Mouse (Mus musculus) neural tube, embryonic 13.5 days (tissue): ENCODE results near the gene Aff4. TPM values are rescaled to one million over a fixed set of nuclear protein-coding genes. Genes with fewer than 3 reads are reported as not detected.
"Not testable (repeated sequence)": the region's sequence is repeated elsewhere in the genome, so short reads cannot be mapped to it uniquely, and the experiment has no call there.

Source experiments
- ATAC-seq: fragments of 200-750 bp; cut with Nextera tagmentation; 2 replicates; pipeline ENCODE4 v1.8.0; 2017; ENCODE audit warnings: low read depth, mild to moderate bottlenecking, moderate TSS enrichment, moderate library complexity
- H3K27ac ChIP-seq: fragments of 300-500 bp; sonication (generic); replicated peaks from 2 replicates; pipeline ENCODE4 v1.5.1; 2015; ENCODE audit warnings: moderate library complexity, mild to moderate bottlenecking, inconsistent platforms
- H3K27me3 ChIP-seq: fragments of 300-500 bp; sonication (generic); 2 replicates; pipeline ENCODE4 v1.6.1; 2015; ENCODE audit warnings: mild to moderate bottlenecking, inconsistent platforms
- H3K36me3 ChIP-seq: fragments of 300-500 bp; sonication (generic); 2 replicates; pipeline ENCODE4 v1.6.1; 2015; ENCODE audit warnings: mild to moderate bottlenecking, inconsistent platforms
- H3K4me1 ChIP-seq: fragments of 300-500 bp; sonication (generic); replicated peaks from 2 replicates; pipeline ENCODE4 v1.6.1; 2015; ENCODE audit warnings: inconsistent platforms
- H3K4me2 ChIP-seq: fragments of 300-500 bp; sonication (generic); 2 replicates; pipeline ENCODE4 v1.6.1; 2015; ENCODE audit warnings: inconsistent platforms, mild to moderate bottlenecking, moderate library complexity
- H3K4me3 ChIP-seq: fragments of 300-500 bp; sonication (generic); 2 replicates; pipeline ENCODE4 v1.5.1; 2015; ENCODE audit warnings: mild to moderate bottlenecking, inconsistent platforms
- H3K9ac ChIP-seq: fragments of 300-500 bp; sonication (generic); 2 replicates; pipeline ENCODE4 v1.6.1; 2015; ENCODE audit warnings: moderate library complexity, mild to moderate bottlenecking, inconsistent platforms
- H3K9me3 ChIP-seq: fragments of 300-500 bp; sonication (generic); 2 replicates; pipeline ENCODE4 v1.6.1; 2016; ENCODE audit warnings: inconsistent platforms
- WGBS: fragments of 180-500 bp; shearing (Covaris S2); methylation state at CpG from one replicate; pipeline ENCODE4 v1.1.7; 2015; 5-methylcytosine and 5-hydroxymethylcytosine counted together
- polyA plus RNA-seq: library from polyadenylated mRNA; unstranded; fragments of >200 nt; fragmentation: Nextera tagmentation; extraction: Ambion mirVana; gene quantifications from 2 replicates; pipeline ENCODE4 v1.2.1, GENCODE M21; 2015

Aff4 gene
- polyA plus RNA-seq, 1 experiment from 2014 or later: 43.3 TPM

- no peak for ATAC-seq
- 93% methylated on average over 4 of the region's 4 CpGs for WGBS
- no peaks in the 10 kb centered on the region for H3K27me3 ChIP-seq
- H3K4me3 ChIP-seq: no peak within 1 kb of the TSS
- H3K4me1 ChIP-seq: no peaks in the 10 kb centered on the region
- peaks cover 33% of the 10 kb centered on the region for H3K36me3 ChIP-seq
- H3K4me2 ChIP-seq: no peak within 1 kb of the TSS
- H3K9ac ChIP-seq: no peak within 1 kb of the TSS
- no peak within 1 kb of the TSS for H3K27ac ChIP-seq
- H3K9me3 ChIP-seq: no peaks in the 10 kb centered on the region
Measured at GRCm38 (mm10) chr11:53423036-53423435, 72.4 kb downstream of the Aff4 start, which contains the start of gene Leap2. Gene Leap2 (minus strand): TSS chr11:53423170.

DNA sequence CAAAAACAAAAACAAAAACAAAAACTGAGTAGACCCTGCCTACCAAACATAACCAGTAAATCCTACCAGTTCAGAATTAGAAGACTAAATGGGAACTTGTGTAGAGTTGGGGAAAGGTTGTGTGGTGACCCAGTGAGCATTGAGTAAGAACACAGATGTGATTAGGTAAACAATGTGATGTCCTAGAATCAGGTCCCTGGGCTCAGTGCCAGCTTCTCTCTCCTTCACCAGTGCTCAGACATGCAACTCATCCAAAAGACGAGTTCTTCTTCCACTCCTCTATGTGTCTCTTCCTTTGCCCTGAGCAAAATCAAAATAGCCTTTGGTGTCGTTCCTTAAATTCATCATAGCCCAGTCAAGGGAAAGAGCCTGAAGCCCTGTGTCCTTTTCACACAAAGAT is 74.2 kb downstream of the Aff4 start:
- 80% methylated on average over 2 of the region's 2 CpGs for WGBS
- no peak for ATAC-seq

GRCm38 (mm10) chr11:53425251-53425650 is 74.6 kb downstream of the Aff4 start:
- H3K4me1 ChIP-seq: peaks cover 12% of the 10 kb centered on the region
- no peak overlapping the region for H3K4me3 ChIP-seq
- no peak overlapping the region for H3K27ac ChIP-seq
- H3K36me3 ChIP-seq: peaks cover 22% of the 10 kb centered on the region
- no peaks in the 10 kb centered on the region for H3K9me3 ChIP-seq
- no peak overlapping the region for H3K4me2 ChIP-seq
- no peak for ATAC-seq
- H3K27me3 ChIP-seq: no peaks in the 10 kb centered on the region
- no peak overlapping the region for H3K9ac ChIP-seq
- WGBS: 68% methylated on average over 3 of the region's 3 CpGs

More for the DNA sequence above, 74.2 kb downstream of the Aff4 start:
- Histone ChIP-seq H3K27me3 (no peaks in the 10 kb centered on the region), H3K4me2 (no peak overlapping the region), H3K9me3 (no peaks in the 10 kb centered on the region), H3K36me3 (peaks cover 27% of the 10 kb centered on the region), H3K27ac (no peak overlapping the region), H3K9ac (no peak overlapping the region), H3K4me3 (no peak overlapping the region), H3K4me1 (peaks cover 8% of the 10 kb centered on the region)

- H3K9ac ChIP-seq: no peak overlapping the region
- 88% methylated on average over 6 of the region's 6 CpGs for WGBS
- H3K4me3 ChIP-seq: no peak overlapping the region
- ATAC-seq: no peak
- H3K27ac ChIP-seq: no peak overlapping the region
- H3K4me1 ChIP-seq: peaks cover 13% of the 10 kb centered on the region
- no peaks in the 10 kb centered on the region for H3K9me3 ChIP-seq
- H3K4me2 ChIP-seq: no peak overlapping the region
- H3K36me3 ChIP-seq: peaks cover 21% of the 10 kb centered on the region
- H3K27me3 ChIP-seq: no peaks in the 10 kb centered on the region
Measured at GRCm38 (mm10) chr11:53425711-53426255, 75.2 kb downstream of the Aff4 start.

- H3K4me1 ChIP-seq: peaks cover 19% of the 10 kb centered on the region
- not testable (repeated sequence) for H3K27me3 ChIP-seq, H3K4me2 ChIP-seq, ATAC-seq, H3K4me3 ChIP-seq, H3K9me3 ChIP-seq, H3K9ac ChIP-seq, H3K27ac ChIP-seq
- 87% methylated on average over 3 of the region's 3 CpGs for WGBS
- H3K36me3 ChIP-seq: peaks cover 17% of the 10 kb centered on the region
Measured at GRCm38 (mm10) chr11:53426914-53427313, 76.3 kb downstream of the Aff4 start.

DNA sequence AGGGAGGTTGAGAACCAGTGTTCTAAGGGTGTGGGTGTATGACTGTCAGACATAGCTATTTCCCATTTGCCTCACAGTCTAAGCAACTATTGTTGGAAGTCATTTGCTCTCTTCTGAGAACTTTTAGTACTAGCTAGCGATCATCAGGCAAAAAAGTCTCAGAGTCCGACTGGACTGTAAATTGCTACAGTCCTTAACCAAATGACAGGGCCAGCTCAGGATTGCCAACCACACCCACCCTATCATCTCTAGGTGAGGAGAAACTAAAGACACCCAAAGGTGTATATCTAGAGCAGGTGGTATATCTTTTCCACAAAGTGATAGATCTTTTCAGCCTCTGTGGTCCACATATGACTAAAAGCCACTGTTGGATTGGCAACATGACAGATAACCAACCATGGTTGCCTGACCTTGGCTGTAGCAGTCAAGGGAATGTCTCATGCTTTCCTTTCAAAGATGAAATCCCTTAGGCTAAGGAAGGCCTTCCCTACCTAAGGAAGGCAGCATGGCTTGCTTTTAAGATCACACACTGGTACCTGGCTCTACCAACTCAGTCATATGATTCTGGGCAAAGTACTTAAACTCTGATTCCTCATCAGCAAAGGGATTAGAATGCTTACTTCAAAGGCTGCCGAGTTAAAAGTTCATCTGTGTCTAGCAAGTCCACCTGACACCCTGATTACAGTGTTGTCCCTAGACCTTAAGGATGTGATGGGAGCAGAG is 77.5 kb downstream of the Aff4 start:
- 92% methylated on average over 3 of the region's 3 CpGs for WGBS
- Histone ChIP-seq H3K27me3 (no peaks in the 10 kb centered on the region), H3K4me2 (no peak overlapping the region), H3K9me3 (no peaks in the 10 kb centered on the region), H3K4me1 (peaks cover 19% of the 10 kb centered on the region), H3K36me3 (peaks cover 17% of the 10 kb centered on the region), H3K4me3 (no peak overlapping the region), H3K27ac (no peak overlapping the region), H3K9ac (no peak overlapping the region)
- no peak for ATAC-seq

- Histone ChIP-seq H3K4me3 (no peak overlapping the region), H3K36me3 (peaks cover 17% of the 10 kb centered on the region), H3K27ac (no peak overlapping the region), H3K9ac (no peak overlapping the region), H3K4me2 (no peak overlapping the region), H3K9me3 (no peaks in the 10 kb centered on the region), H3K27me3 (no peaks in the 10 kb centered on the region), H3K4me1 (peaks cover 19% of the 10 kb centered on the region)
- WGBS: 95% methylated on average over 5 of the region's 5 CpGs
- no peak for ATAC-seq
Measured at GRCm38 (mm10) chr11:53428716-53429057, 78.1 kb downstream of the Aff4 start.

DNA sequence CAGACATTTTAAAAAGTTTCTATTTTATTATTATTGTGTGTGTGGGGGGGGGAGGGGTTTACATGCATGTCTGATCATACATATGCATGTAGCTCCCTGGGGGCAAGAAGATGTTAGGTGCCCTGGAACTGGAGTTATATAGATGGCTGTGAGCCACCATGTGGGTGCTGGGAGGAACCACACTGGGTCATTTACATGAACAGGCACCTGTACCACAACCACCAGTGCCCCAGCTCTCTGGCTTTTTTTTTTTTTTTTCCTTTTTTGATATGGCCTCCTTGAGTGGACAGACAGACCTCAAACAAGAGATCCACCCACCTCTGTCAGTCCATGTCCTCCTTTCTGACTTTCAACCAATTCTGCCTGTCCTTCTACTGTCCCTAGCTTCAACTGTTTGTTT is 78.5 kb downstream of the Aff4 start:
- peak overlapping the region; percentile 87 for H3K4me3 ChIP-seq
- H3K36me3 ChIP-seq: peaks cover 17% of the 10 kb centered on the region
- ATAC-seq: no peak
- peaks cover 19% of the 10 kb centered on the region for H3K4me1 ChIP-seq
- H3K9me3 ChIP-seq: no peaks in the 10 kb centered on the region
- no peak overlapping the region for H3K9ac ChIP-seq
- H3K4me2 ChIP-seq: peak overlapping the region; percentile 92
- no peaks in the 10 kb centered on the region for H3K27me3 ChIP-seq
- H3K27ac ChIP-seq: no peak overlapping the region

DNA sequence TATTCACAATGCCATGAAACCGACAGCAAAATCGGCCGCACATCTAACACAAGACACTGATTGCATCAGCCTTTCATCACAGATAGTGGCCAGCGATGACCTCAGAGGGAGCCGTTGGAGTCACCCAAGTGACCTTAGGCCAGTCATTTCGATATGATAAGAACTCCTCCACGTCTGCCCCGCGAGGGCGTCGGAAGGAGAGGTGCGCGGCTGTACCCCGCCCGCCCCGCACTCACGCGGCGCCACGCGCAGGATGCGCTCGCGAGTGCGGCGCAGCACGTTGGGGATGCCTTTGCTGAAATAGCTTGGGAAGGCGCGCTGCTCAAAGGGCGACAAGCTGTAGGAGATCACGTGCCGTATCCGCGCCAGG is 79.7 kb downstream of the Aff4 start:
- Histone ChIP-seq H3K27ac (peak overlapping the region; percentile 86), H3K27me3 (no peaks in the 10 kb centered on the region), H3K9me3 (no peaks in the 10 kb centered on the region), H3K9ac (peak overlapping the region; percentile 93), H3K4me3 (peak overlapping the region; percentile 87), H3K4me1 (peaks cover 19% of the 10 kb centered on the region), H3K36me3 (peaks cover 17% of the 10 kb centered on the region), H3K4me2 (peak overlapping the region; percentile 92)
- ATAC-seq: peak; percentile 57; the same call in 1 of the 2 replicates
- WGBS: under 1% methylated on average over 34 of the region's 34 CpGs

DNA sequence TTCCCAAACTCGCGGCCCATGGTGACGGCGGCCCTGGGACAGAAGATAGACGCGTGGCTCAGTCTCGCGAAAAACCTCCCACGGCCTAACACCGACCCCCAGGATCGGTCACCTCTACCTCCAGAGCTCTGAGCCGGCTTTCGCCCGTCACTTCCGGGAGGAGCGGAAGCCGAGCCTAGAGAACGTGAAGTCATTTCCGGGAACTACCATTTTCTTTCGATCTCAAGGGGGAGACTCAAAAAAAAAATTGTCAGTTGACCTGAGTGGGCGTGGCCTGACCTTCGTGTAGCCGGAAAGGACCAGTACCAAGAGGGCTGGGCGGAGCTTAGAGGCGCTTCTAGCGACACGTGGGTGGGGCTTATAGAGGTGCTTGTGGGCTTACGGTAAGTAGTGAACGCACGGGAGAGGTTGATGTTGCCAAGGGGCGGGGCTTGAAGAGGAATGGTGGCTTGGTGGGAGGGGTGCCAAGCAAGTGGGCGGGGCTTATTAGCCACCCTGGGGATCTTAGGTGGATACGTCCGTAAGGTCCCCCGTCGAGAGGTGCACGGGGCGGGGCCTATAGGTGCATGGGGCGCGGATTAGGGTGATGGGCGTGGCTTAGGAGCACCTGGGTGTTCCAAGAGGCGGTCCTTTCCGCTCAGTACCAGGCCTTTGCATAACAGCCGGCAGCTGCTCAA is 80.2 kb downstream of the Aff4 start, which contains the start of the genes Uqcrq and Gdf9:
TSS of gene Uqcrq (minus strand) at position 162 of the 677 bp plus-strand sequence.
TSS of gene Gdf9 (plus strand) at position 354 of the 677 bp plus-strand sequence.
- Histone ChIP-seq H3K9me3 (no peaks in the 10 kb centered on the region), H3K9ac (peak within 1 kb of the TSS; percentile 93)

DNA sequence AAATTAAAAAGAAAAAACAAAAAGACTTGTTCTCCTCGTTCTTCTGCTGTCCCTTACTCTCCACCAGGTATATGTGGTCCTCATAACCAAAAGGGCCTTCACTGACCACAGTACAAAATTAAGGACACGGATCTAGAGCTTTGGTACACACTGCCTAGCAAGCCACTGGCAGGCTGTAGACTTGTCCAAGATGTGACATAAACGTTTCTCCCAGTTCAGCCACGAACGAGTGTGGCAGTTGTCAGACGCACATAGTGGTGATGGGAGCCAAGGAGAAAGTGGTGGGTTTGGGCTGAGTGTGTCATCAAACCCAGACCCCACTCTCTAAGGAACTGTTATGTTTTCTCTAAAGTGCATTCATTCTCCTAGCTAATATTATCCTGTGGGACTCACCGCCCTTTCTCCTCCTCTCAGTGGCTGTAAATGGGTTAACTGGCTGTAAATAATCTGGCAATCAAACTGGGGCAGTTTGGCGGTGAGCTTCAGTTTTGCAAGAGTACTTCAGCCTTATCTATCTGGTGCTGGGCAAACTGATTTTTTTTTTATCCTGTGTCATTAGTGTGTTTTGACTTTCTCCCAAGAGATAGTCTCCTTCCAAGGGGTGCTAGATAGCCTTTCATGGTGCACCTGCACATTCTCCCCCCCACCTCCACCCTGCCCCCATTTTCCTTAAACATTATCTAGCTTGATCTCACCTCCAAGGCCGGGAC is 80.9 kb downstream of the Aff4 start:
- H3K36me3 ChIP-seq: peaks cover 17% of the 10 kb centered on the region
- ATAC-seq: peak; percentile 69; the same call in 1 of the 2 replicates
- H3K4me2 ChIP-seq: peak overlapping the region; percentile 92
- peak overlapping the region; percentile 87 for H3K4me3 ChIP-seq
- H3K27me3 ChIP-seq: no peaks in the 10 kb centered on the region
- peaks cover 19% of the 10 kb centered on the region for H3K4me1 ChIP-seq
- H3K9ac ChIP-seq: peak overlapping the region; percentile 58
- H3K27ac ChIP-seq: peak overlapping the region; percentile 86
- no peaks in the 10 kb centered on the region for H3K9me3 ChIP-seq
- WGBS: 13% methylated on average over 9 of the region's 9 CpGs

More for the DNA sequence above, 80.2 kb downstream of the Aff4 start, which contains the start of the genes Uqcrq and Gdf9:
- Histone ChIP-seq H3K36me3 (peaks cover 17% of the 10 kb centered on the region), H3K4me3 (peak within 1 kb of the TSS; percentile 87), H3K4me2 (peak within 1 kb of the TSS; percentile 92), H3K27ac (peak within 1 kb of the TSS; percentile 86), H3K4me1 (peaks cover 19% of the 10 kb centered on the region), H3K27me3 (no peaks in the 10 kb centered on the region)
- WGBS: under 1% methylated on average over 44 of the region's 44 CpGs
- ATAC-seq: peak; percentile 97

DNA sequence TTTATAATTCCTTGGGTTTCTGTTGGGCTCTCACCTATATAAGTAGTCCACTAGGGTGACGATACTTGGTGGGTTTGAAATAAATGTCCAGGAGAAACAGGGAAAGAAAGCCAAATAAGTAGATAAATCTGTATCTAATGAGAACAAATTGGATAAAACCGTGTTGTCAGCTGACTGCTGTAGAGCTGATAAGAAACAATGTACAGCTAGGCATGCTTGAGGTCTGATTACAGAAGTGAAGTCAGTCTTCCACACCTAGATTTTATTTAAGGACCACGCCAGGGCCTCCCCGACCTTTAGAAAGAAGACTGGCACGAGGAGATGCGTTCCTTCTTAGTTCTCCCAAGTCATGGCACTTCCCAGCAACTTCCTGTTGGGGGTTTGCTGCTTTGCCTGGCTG is 82.4 kb downstream of the Aff4 start:
- no peak overlapping the region for H3K4me2 ChIP-seq
- no peak overlapping the region for H3K27ac ChIP-seq
- no peak overlapping the region for H3K4me3 ChIP-seq
- no peak for ATAC-seq
- no peaks in the 10 kb centered on the region for H3K27me3 ChIP-seq
- no peaks in the 10 kb centered on the region for H3K9me3 ChIP-seq
- 71% methylated on average over 6 of the region's 6 CpGs for WGBS
- H3K9ac ChIP-seq: no peak overlapping the region
- peaks cover 9% of the 10 kb centered on the region for H3K36me3 ChIP-seq
- H3K4me1 ChIP-seq: peaks cover 19% of the 10 kb centered on the region
